Mouse (Mus musculus) kidney, adult 8-10 months (tissue): Measurements from ENCODE around the gene Ppp1r26.

ENCODE experiments used
- DNase-seq, 2 experiments: peaks; one replicate each; pipeline ENCODE4 v3.0.0; 2022

Gene Ppp1r26

GRCm38 (mm10) chr2:28502987-28503386 is 56.4 kb downstream of the Ppp1r26 start:
- peak in 1 of 2 experiments; percentile 37 for DNase-seq

- no peak for DNase-seq
These were observed 58.1 kb downstream of the Ppp1r26 start for GRCm38 (mm10) chr2:28504676-28505075.
